Mouse (Mus musculus): ENCODE measurements around the gene Stx5a.

DNA sequence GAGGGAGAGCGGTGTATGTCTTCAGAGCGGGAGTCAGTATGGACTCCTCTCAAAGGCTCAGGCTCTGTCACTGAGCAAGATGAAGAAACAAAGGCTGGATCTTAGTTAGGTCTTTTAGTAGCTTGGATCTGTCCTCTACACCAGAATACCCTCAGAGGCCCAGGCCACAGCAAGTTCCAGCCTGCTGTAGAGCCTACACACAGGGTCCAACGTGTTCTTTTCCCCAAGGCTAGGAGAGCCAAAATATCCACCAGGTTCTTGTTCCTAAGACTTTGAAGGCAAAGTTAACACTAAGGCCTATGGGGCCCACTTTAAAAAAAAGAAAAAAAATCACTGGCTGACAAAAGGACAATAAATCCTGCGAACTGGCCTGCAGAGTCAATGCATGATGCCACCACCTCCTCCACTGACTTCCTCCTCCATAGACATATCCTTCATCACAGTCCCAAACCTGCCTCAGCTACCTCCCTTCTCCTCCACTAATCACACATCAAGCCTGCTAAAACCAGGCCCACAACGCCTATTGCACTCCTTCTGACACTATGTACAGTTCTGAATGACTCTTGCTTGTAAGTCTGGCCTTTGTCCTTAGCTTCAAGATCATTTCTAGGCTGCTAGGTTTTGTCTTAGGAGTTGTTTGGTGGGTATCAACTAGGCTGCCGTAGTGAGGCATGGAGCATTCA is 36.0 kb upstream of the Stx5a start:
- no peak for TF ChIP-seq MYOD1 (IDR thresholded peaks at IDR 0.05; ENCODE audit: control insufficient read depth, insufficient read length, low read depth)
- no peak for TF ChIP-seq CTCF (IDR thresholded peaks at IDR 0.05; ENCODE audit: control insufficient read depth, insufficient read depth, insufficient read length)
- TF ChIP-seq MAX (IDR thresholded peaks at IDR 0.05): no peak
- TF ChIP-seq FOSL1 (IDR thresholded peaks at IDR 0.05; ENCODE audit: insufficient read depth, low read length, poor library complexity, severe bottlenecking): no peak
- TF ChIP-seq CEBPB (IDR thresholded peaks at IDR 0.05; ENCODE audit: low read depth): no peak
